Mouse (Mus musculus): Measurements from ENCODE around the gene Myo1e. TPM values are rescaled to one million over a fixed set of nuclear protein-coding genes. Genes with fewer than 3 reads are reported as not detected.

Myo1e gene
- polyA plus RNA-seq, 1 experiment from 2014 or later = 10.7 TPM

GRCm38 (mm10) chr9:70384958-70385728, 178.0 kb downstream of the Myo1e start:
- 86% methylated on average over 18 of the region's 18 CpGs for WGBS
- ATAC-seq (ENCODE audit: insufficient read depth, low FRiP score, low TSS enrichment) = no peak
- H3K27ac ChIP-seq (ENCODE audit: low read depth, low read length) = no peak overlapping the region
- H3K9me3 ChIP-seq (ENCODE audit: control insufficient read depth, low read length) = no peaks in the 10 kb centered on the region
- H3K9ac ChIP-seq (ENCODE audit: low read length) = no peak overlapping the region
- no peak for DNase-seq (ENCODE audit: low spot score)
- H3K27me3 ChIP-seq (ENCODE audit: control insufficient read depth, insufficient read depth, low read length) = no peaks in the 10 kb centered on the region
- no peaks in the 10 kb centered on the region for H3K36me3 ChIP-seq (ENCODE audit: control insufficient read depth, insufficient read depth, low read length)
- no peak overlapping the region for H3K4me2 ChIP-seq (ENCODE audit: low read depth)
- no peak overlapping the region for H3K4me3 ChIP-seq (ENCODE audit: low read depth, low read length)
- no peaks in the 10 kb centered on the region for H3K4me1 ChIP-seq (ENCODE audit: control insufficient read depth, insufficient read depth, low read length)

DNA sequence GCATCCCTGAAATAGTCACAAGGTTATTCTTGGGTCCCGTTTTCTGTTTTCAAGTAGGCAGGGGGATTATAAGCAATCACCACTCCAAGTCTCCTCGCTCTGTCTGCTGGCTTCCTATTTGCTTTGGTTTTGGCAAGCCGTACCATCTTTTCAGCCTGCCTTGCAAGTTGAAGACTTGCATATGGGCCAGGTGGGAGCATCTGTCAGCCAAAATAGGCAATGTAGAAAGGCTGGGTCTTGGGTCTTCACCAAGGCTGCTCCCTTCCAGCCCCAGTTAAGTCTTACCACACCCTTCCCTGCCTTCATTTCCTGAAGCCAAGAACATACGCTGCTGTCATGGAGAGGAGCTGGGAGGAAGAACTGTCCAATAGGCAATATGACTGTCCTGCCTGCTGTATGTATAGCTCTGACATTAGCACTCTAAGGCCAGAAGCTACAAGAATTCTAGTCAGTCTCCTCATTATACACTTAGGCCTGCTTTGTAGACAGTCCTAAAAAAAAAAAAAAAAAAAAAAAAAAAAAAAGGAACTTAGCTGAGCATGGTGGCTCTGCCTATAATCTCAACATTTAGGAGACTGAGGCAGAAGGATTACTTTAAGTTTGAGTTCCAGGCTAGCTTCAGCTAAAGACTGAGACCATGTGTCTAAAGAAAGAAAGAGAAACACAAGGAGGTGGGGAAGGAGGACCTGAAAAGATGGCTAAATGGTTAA, 180.4 kb downstream of the Myo1e start:
- no peak overlapping the region for H3K9ac ChIP-seq (ENCODE audit: low read length)
- no peaks in the 10 kb centered on the region for H3K9me3 ChIP-seq (ENCODE audit: control insufficient read depth, low read length)
- no peak overlapping the region for H3K4me3 ChIP-seq (ENCODE audit: low read depth, low read length)
- DNase-seq (ENCODE audit: low spot score) = no peak
- no peaks in the 10 kb centered on the region for H3K36me3 ChIP-seq (ENCODE audit: control insufficient read depth, insufficient read depth, low read length)
- H3K27me3 ChIP-seq (ENCODE audit: control insufficient read depth, insufficient read depth, low read length) = no peaks in the 10 kb centered on the region
- ATAC-seq (ENCODE audit: insufficient read depth, low FRiP score, low TSS enrichment) = no peak
- WGBS = 94% methylated on average over 4 of the region's 4 CpGs
- no peak overlapping the region for H3K27ac ChIP-seq (ENCODE audit: low read depth, low read length)
- H3K4me1 ChIP-seq (ENCODE audit: control insufficient read depth, insufficient read depth, low read length) = no peaks in the 10 kb centered on the region
- H3K4me2 ChIP-seq (ENCODE audit: low read depth) = no peak overlapping the region

- WGBS = 90% methylated on average over 3 of the region's 3 CpGs
- ATAC-seq (ENCODE audit: insufficient read depth, low FRiP score, low TSS enrichment) = no peak
Measured at GRCm38 (mm10) chr9:70389548-70389947, 182.4 kb downstream of the Myo1e start.

DNA sequence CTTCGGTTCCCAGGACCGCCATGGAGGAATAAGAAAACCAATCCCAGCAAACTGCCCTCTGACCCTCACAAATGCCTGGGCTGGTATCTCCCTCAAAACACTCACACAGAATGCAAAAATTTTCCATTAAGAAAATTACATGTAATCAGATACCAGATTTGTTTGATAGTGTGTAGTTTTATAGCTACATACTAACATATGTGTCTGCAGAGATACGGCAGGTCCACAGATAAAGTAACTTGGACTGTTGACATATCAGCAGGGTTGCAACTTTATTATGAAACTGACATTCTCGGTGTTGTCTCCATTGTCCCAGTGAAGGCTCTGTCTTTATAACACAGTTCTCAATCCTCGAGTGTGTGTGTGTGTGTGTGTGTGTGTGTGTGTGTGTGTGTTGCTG, 183.9 kb downstream of the Myo1e start:
- WGBS = 89% methylated on average over 5 of the region's 5 CpGs
- Histone ChIP-seq H3K4me3 (ENCODE audit: low read depth, low read length) (no peak overlapping the region), H3K4me1 (ENCODE audit: control insufficient read depth, insufficient read depth, low read length) (no peaks in the 10 kb centered on the region), H3K9me3 (ENCODE audit: control insufficient read depth, low read length) (no peaks in the 10 kb centered on the region), H3K4me2 (ENCODE audit: low read depth) (no peak overlapping the region), H3K36me3 (ENCODE audit: control insufficient read depth, insufficient read depth, low read length) (0 out of 2 replicates have a peak, but pooled peaks cover 2% of the 10 kb centered on the region), H3K9ac (ENCODE audit: low read length) (no peak overlapping the region), H3K27me3 (ENCODE audit: control insufficient read depth, insufficient read depth, low read length) (no peaks in the 10 kb centered on the region), H3K27ac (ENCODE audit: low read depth, low read length) (no peak overlapping the region)
- ATAC-seq (ENCODE audit: insufficient read depth, low FRiP score, low TSS enrichment) (no peak), DNase-seq (ENCODE audit: low spot score) (no peak)

More at GRCm38 (mm10) chr9:70389548-70389947, 182.4 kb downstream of the Myo1e start:
- Histone ChIP-seq H3K4me1 (ENCODE audit: control insufficient read depth, insufficient read depth, low read length) (no peaks in the 10 kb centered on the region), H3K9me3 (ENCODE audit: control insufficient read depth, low read length) (no peaks in the 10 kb centered on the region), H3K36me3 (ENCODE audit: control insufficient read depth, insufficient read depth, low read length) (no peaks in the 10 kb centered on the region), H3K4me2 (ENCODE audit: low read depth) (no peak overlapping the region), H3K27ac (ENCODE audit: low read depth, low read length) (no peak overlapping the region), H3K4me3 (ENCODE audit: low read depth, low read length) (no peak overlapping the region), H3K27me3 (ENCODE audit: control insufficient read depth, insufficient read depth, low read length) (no peaks in the 10 kb centered on the region), H3K9ac (ENCODE audit: low read length) (no peak overlapping the region)
- no peak for DNase-seq (ENCODE audit: low spot score)

GRCm38 (mm10) chr9:70391660-70392562, 184.8 kb downstream of the Myo1e start:
- Histone ChIP-seq H3K27ac (ENCODE audit: low read depth, low read length) (no peak overlapping the region), H3K4me3 (ENCODE audit: low read depth, low read length) (no peak overlapping the region), H3K4me2 (ENCODE audit: low read depth) (no peak overlapping the region), H3K27me3 (ENCODE audit: control insufficient read depth, insufficient read depth, low read length) (no peaks in the 10 kb centered on the region), H3K9ac (ENCODE audit: low read length) (no peak overlapping the region), H3K36me3 (ENCODE audit: control insufficient read depth, insufficient read depth, low read length) (0 out of 2 replicates have a peak, but pooled peaks cover 2% of the 10 kb centered on the region), H3K9me3 (ENCODE audit: control insufficient read depth, low read length) (no peaks in the 10 kb centered on the region), H3K4me1 (ENCODE audit: control insufficient read depth, insufficient read depth, low read length) (no peaks in the 10 kb centered on the region)
- WGBS = 75% methylated on average over 12 of the region's 12 CpGs
- no peak for DNase-seq (ENCODE audit: low spot score)
- no peak for ATAC-seq (ENCODE audit: insufficient read depth, low FRiP score, low TSS enrichment)

DNA sequence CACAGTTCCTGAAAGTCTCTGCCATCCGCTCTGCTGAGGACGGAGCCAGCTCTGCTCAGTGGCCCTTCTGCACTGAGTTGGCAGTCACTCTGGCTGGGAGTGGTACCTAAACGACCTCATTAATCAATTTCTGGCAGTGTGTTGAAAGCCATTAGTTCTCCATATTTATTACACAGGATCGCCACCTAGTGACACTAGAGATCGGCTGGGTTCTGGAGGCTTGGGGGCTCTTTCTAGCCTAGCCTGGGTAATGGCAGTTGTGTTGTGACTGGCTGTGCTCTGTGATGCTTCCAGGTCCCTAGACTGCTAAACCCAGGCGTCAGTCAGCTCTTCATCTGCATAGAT, 185.4 kb downstream of the Myo1e start:
- no peaks in the 10 kb centered on the region for H3K27me3 ChIP-seq (ENCODE audit: control insufficient read depth, insufficient read depth, low read length)
- no peak overlapping the region for H3K9ac ChIP-seq (ENCODE audit: low read length)
- no peak overlapping the region for H3K27ac ChIP-seq (ENCODE audit: low read depth, low read length)
- no peaks in the 10 kb centered on the region for H3K9me3 ChIP-seq (ENCODE audit: control insufficient read depth, low read length)
- no peak overlapping the region for H3K4me2 ChIP-seq (ENCODE audit: low read depth)
- no peak for ATAC-seq (ENCODE audit: insufficient read depth, low FRiP score, low TSS enrichment)
- 20% methylated on average over 6 of the region's 6 CpGs for WGBS
- 0 out of 2 replicates have a peak, but pooled peaks cover 2% of the 10 kb centered on the region for H3K36me3 ChIP-seq (ENCODE audit: control insufficient read depth, insufficient read depth, low read length)
- no peaks in the 10 kb centered on the region for H3K4me1 ChIP-seq (ENCODE audit: control insufficient read depth, insufficient read depth, low read length)
- peak; percentile 59 for DNase-seq (ENCODE audit: low spot score)
- H3K4me3 ChIP-seq (ENCODE audit: low read depth, low read length) = no peak overlapping the region

GRCm38 (mm10) chr9:70395617-70396016, 188.5 kb downstream of the Myo1e start:
- Histone ChIP-seq H3K4me1 (ENCODE audit: control insufficient read depth, insufficient read depth, low read length) (no peaks in the 10 kb centered on the region), H3K9me3 (ENCODE audit: control insufficient read depth, low read length) (no peaks in the 10 kb centered on the region), H3K4me3 (ENCODE audit: low read depth, low read length) (no peak overlapping the region), H3K9ac (ENCODE audit: low read length) (no peak overlapping the region), H3K4me2 (ENCODE audit: low read depth) (no peak overlapping the region), H3K27me3 (ENCODE audit: control insufficient read depth, insufficient read depth, low read length) (no peaks in the 10 kb centered on the region), H3K27ac (ENCODE audit: low read depth, low read length) (no peak overlapping the region), H3K36me3 (ENCODE audit: control insufficient read depth, insufficient read depth, low read length) (peaks cover 2% of the 10 kb centered on the region; the same call in 1 of the 2 replicates)
- DNase-seq (ENCODE audit: low spot score) (no peak), ATAC-seq (ENCODE audit: insufficient read depth, low FRiP score, low TSS enrichment) (no peak)
- 89% methylated on average over 12 of the region's 12 CpGs for WGBS

- Histone ChIP-seq H3K4me1 (ENCODE audit: control insufficient read depth, insufficient read depth, low read length) (no peaks in the 10 kb centered on the region), H3K4me2 (ENCODE audit: low read depth) (no peak overlapping the region), H3K27me3 (ENCODE audit: control insufficient read depth, insufficient read depth, low read length) (no peaks in the 10 kb centered on the region), H3K36me3 (ENCODE audit: control insufficient read depth, insufficient read depth, low read length) (peaks cover 2% of the 10 kb centered on the region; the same call in 1 of the 2 replicates), H3K9me3 (ENCODE audit: control insufficient read depth, low read length) (no peaks in the 10 kb centered on the region), H3K27ac (ENCODE audit: low read depth, low read length) (no peak overlapping the region), H3K4me3 (ENCODE audit: low read depth, low read length) (no peak overlapping the region), H3K9ac (ENCODE audit: low read length) (no peak overlapping the region)
- 87% methylated on average over 2 of the region's 2 CpGs for WGBS
- DNase-seq (ENCODE audit: low spot score) (no peak), ATAC-seq (ENCODE audit: insufficient read depth, low FRiP score, low TSS enrichment) (no peak)
Measured at GRCm38 (mm10) chr9:70396083-70396482, 188.9 kb downstream of the Myo1e start.
